Mouse (Mus musculus): Measurements from ENCODE around the gene Epha5.

Epha5 gene

GRCm38 (mm10) chr5:84331631-84332030, 85.6 kb downstream of the Epha5 start:
- no peaks in the 10 kb centered on the region for H3K36me3 ChIP-seq (ENCODE audit: insufficient read depth, low read length)
- H3K27me3 ChIP-seq (ENCODE audit: insufficient read depth, low read length) = no peaks in the 10 kb centered on the region
- TF ChIP-seq CTCF (conservative IDR thresholded peaks at IDR 0.05; ENCODE audit: low read length) (no peak), NANOG (IDR thresholded peaks at IDR 0.05; ENCODE audit: borderline replicate concordance, low read length) (no peak), POU5F1 (IDR thresholded peaks at IDR 0.05; ENCODE audit: borderline replicate concordance, low read length) (no peak)
- H3K4me3 ChIP-seq (replicated peaks; ENCODE audit: low read length) = no peak overlapping the region
- no peaks in the 10 kb centered on the region for H3K9me3 ChIP-seq (ENCODE audit: low read length)
- H3K4me1 ChIP-seq (replicated peaks; ENCODE audit: low read depth, low read length) = no peaks in the 10 kb centered on the region

- Histone ChIP-seq H3K36me3 (ENCODE audit: insufficient read depth, low read length) (no peaks in the 10 kb centered on the region), H3K4me3 (replicated peaks; ENCODE audit: low read length) (no peak overlapping the region), H3K9me3 (ENCODE audit: low read length) (no peaks in the 10 kb centered on the region), H3K4me1 (replicated peaks; ENCODE audit: low read depth, low read length) (no peaks in the 10 kb centered on the region), H3K27me3 (ENCODE audit: insufficient read depth, low read length) (no peaks in the 10 kb centered on the region)
- TF ChIP-seq CTCF (conservative IDR thresholded peaks at IDR 0.05; ENCODE audit: low read length) = no peak
- no peak for TF ChIP-seq NANOG (IDR thresholded peaks at IDR 0.05; ENCODE audit: borderline replicate concordance, low read length)
- TF ChIP-seq POU5F1 (IDR thresholded peaks at IDR 0.05; ENCODE audit: borderline replicate concordance, low read length) = no peak
Measured at GRCm38 (mm10) chr5:84320553-84320952, 96.6 kb downstream of the Epha5 start.

- Histone ChIP-seq H3K36me3 (ENCODE audit: insufficient read depth, low read length) (no peaks in the 10 kb centered on the region), H3K9me3 (ENCODE audit: low read length) (no peaks in the 10 kb centered on the region), H3K4me3 (replicated peaks; ENCODE audit: low read length) (no peak overlapping the region), H3K27me3 (ENCODE audit: insufficient read depth, low read length) (no peaks in the 10 kb centered on the region), H3K4me1 (replicated peaks; ENCODE audit: low read depth, low read length) (no peaks in the 10 kb centered on the region)
- TF ChIP-seq NANOG (IDR thresholded peaks at IDR 0.05; ENCODE audit: borderline replicate concordance, low read length) = no peak
Measured at GRCm38 (mm10) chr5:84320138-84320537, 97.0 kb downstream of the Epha5 start.

GRCm38 (mm10) chr5:84318814-84319340, 98.3 kb downstream of the Epha5 start:
- Histone ChIP-seq H3K4me3 (replicated peaks; ENCODE audit: low read length) (no peak overlapping the region), H3K27me3 (ENCODE audit: insufficient read depth, low read length) (no peaks in the 10 kb centered on the region), H3K4me1 (replicated peaks; ENCODE audit: low read depth, low read length) (no peaks in the 10 kb centered on the region), H3K9me3 (ENCODE audit: low read length) (no peaks in the 10 kb centered on the region), H3K36me3 (ENCODE audit: insufficient read depth, low read length) (no peaks in the 10 kb centered on the region)
- no peak for TF ChIP-seq NANOG (IDR thresholded peaks at IDR 0.05; ENCODE audit: borderline replicate concordance, low read length)
- TF ChIP-seq CTCF (conservative IDR thresholded peaks at IDR 0.05; ENCODE audit: low read length) = no peak
- no peak for TF ChIP-seq POU5F1 (IDR thresholded peaks at IDR 0.05; ENCODE audit: borderline replicate concordance, low read length)

- Histone ChIP-seq H3K9me3 (ENCODE audit: low read length) (no peaks in the 10 kb centered on the region), H3K4me1 (replicated peaks; ENCODE audit: low read depth, low read length) (no peaks in the 10 kb centered on the region), H3K27me3 (ENCODE audit: insufficient read depth, low read length) (no peaks in the 10 kb centered on the region), H3K4me3 (replicated peaks; ENCODE audit: low read length) (no peak overlapping the region), H3K36me3 (ENCODE audit: insufficient read depth, low read length) (no peaks in the 10 kb centered on the region)
- TF ChIP-seq CTCF (conservative IDR thresholded peaks at IDR 0.05; ENCODE audit: low read length) (no peak), POU5F1 (IDR thresholded peaks at IDR 0.05; ENCODE audit: borderline replicate concordance, low read length) (no peak), NANOG (IDR thresholded peaks at IDR 0.05; ENCODE audit: borderline replicate concordance, low read length) (no peak)
Measured at GRCm38 (mm10) chr5:84317839-84318238, 99.3 kb downstream of the Epha5 start.

- Histone ChIP-seq H3K4me1 (replicated peaks; ENCODE audit: low read depth, low read length) (no peaks in the 10 kb centered on the region), H3K36me3 (ENCODE audit: insufficient read depth, low read length) (no peaks in the 10 kb centered on the region), H3K9me3 (ENCODE audit: low read length) (no peaks in the 10 kb centered on the region), H3K27me3 (ENCODE audit: insufficient read depth, low read length) (no peaks in the 10 kb centered on the region), H3K4me3 (replicated peaks; ENCODE audit: low read length) (no peak overlapping the region)
- TF ChIP-seq NANOG (IDR thresholded peaks at IDR 0.05; ENCODE audit: borderline replicate concordance, low read length) (no peak), CTCF (conservative IDR thresholded peaks at IDR 0.05; ENCODE audit: low read length) (no peak), POU5F1 (IDR thresholded peaks at IDR 0.05; ENCODE audit: borderline replicate concordance, low read length) (no peak)
Measured at GRCm38 (mm10) chr5:84313619-84314018, 103.6 kb downstream of the Epha5 start.

- Histone ChIP-seq H3K36me3 (ENCODE audit: insufficient read depth, low read length) (no peaks in the 10 kb centered on the region), H3K27me3 (ENCODE audit: insufficient read depth, low read length) (no peaks in the 10 kb centered on the region), H3K9me3 (ENCODE audit: low read length) (no peaks in the 10 kb centered on the region), H3K4me3 (replicated peaks; ENCODE audit: low read length) (no peak overlapping the region), H3K4me1 (replicated peaks; ENCODE audit: low read depth, low read length) (no peaks in the 10 kb centered on the region; the same call in 1 of the 2 replicates)
- peak; percentile 70; the same call in 1 of the 2 replicates for TF ChIP-seq POU5F1 (IDR thresholded peaks at IDR 0.05; ENCODE audit: borderline replicate concordance, low read length)
- TF ChIP-seq NANOG (IDR thresholded peaks at IDR 0.05; ENCODE audit: borderline replicate concordance, low read length) = no peak
Measured at GRCm38 (mm10) chr5:84298878-84299736, 118.1 kb downstream of the Epha5 start.

GRCm38 (mm10) chr5:84289429-84289977, 127.7 kb downstream of the Epha5 start:
- no peaks in the 10 kb centered on the region for H3K36me3 ChIP-seq (ENCODE audit: insufficient read depth, low read length)
- no peaks in the 10 kb centered on the region for H3K9me3 ChIP-seq (ENCODE audit: low read length)
- no peak overlapping the region for H3K4me3 ChIP-seq (replicated peaks; ENCODE audit: low read length)
- no peaks in the 10 kb centered on the region for H3K27me3 ChIP-seq (ENCODE audit: insufficient read depth, low read length)
- TF ChIP-seq CTCF (conservative IDR thresholded peaks at IDR 0.05; ENCODE audit: low read length) = no peak
- no peak for TF ChIP-seq NANOG (IDR thresholded peaks at IDR 0.05; ENCODE audit: borderline replicate concordance, low read length)
- no peak for TF ChIP-seq POU5F1 (IDR thresholded peaks at IDR 0.05; ENCODE audit: borderline replicate concordance, low read length)
- no peaks in the 10 kb centered on the region for H3K4me1 ChIP-seq (replicated peaks; ENCODE audit: low read depth, low read length)
